Mouse (Mus musculus): Measurements from ENCODE around the gene Sgsm1. TPM values are rescaled to one million over a fixed set of nuclear protein-coding genes. Genes with fewer than 3 reads are reported as not detected.

Sgsm1 gene
- polyA plus RNA-seq, 1 experiment, result 3.5 TPM

DNA sequence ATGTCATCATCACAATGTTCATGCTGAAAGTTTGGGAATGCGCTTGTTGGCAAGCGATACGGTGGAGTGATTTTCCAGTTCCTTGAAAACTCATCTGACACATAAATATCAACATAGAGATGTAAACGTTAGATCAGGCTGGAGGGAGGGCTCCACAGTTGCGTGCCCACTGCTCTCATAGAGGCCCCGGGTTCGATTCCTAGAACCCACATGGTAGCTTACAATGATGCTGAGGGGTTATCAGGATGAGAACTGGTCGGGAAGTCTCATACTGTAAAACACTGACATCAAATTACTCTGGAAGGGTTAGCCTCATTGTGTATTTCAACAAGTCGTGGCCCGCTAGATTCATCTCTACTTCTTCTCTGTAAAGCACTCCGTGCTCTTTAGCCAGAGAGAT is 24.5 kb downstream of the Sgsm1 start:
- DNase-seq, result no peak

DNA sequence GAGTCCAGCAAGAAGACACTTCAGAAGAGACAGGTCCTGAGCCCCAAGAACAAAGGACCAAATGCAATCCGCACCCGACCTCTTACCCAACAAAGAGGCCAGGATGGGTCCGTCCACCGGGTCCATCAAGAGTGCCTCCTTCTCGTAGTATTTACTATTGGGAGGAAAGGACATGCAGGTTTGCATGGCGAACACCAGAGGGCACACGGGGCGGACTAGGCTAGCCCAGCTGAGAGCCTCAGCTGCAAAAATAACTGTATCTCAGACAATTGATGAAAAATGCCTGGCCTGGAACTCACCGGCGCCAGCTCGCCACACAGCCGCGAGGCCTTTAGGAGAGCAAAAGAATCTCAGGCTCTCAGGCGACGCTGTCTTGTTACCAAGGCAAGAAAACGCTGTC is 25.0 kb downstream of the Sgsm1 start:
- Histone ChIP-seq H3K36me3 (ENCODE audit: control insufficient read depth, insufficient read depth, low read length) (no peaks in the 10 kb centered on the region), H3K4me1 (ENCODE audit: control insufficient read depth, insufficient read depth, low read length) (no peaks in the 10 kb centered on the region), H3K27ac (ENCODE audit: insufficient read depth, low read depth, low read length) (no peak overlapping the region), H3K4me3 (ENCODE audit: insufficient read depth, low read depth, low read length) (no peak overlapping the region), H3K27me3 (replicated peaks; ENCODE audit: control insufficient read depth, insufficient read depth, low read length) (no peaks in the 10 kb centered on the region)
- 66% methylated on average over 16 of the region's 16 CpGs for WGBS
- DNase-seq, result no peak
- no peak for TF ChIP-seq CTCF (conservative IDR thresholded peaks at IDR 0.05; ENCODE audit: insufficient read depth, insufficient read length, low read depth, low read length)

More for the DNA sequence above, 24.5 kb downstream of the Sgsm1 start:
- no peak overlapping the region for H3K4me3 ChIP-seq (ENCODE audit: insufficient read depth, low read depth, low read length)
- TF ChIP-seq CTCF (conservative IDR thresholded peaks at IDR 0.05; ENCODE audit: insufficient read depth, insufficient read length, low read depth, low read length), result no peak
- TF ChIP-seq POLR2A (IDR thresholded peaks at IDR 0.05; ENCODE audit: low read depth, low read length), result no peak
- no peak overlapping the region for H3K27ac ChIP-seq (ENCODE audit: insufficient read depth, low read depth, low read length)
- 73% methylated on average over 11 of the region's 11 CpGs for WGBS
- H3K27me3 ChIP-seq (replicated peaks; ENCODE audit: control insufficient read depth, insufficient read depth, low read length), result no peaks in the 10 kb centered on the region
- H3K4me1 ChIP-seq (ENCODE audit: control insufficient read depth, insufficient read depth, low read length), result no peaks in the 10 kb centered on the region
- no peaks in the 10 kb centered on the region for H3K36me3 ChIP-seq (ENCODE audit: control insufficient read depth, insufficient read depth, low read length)

DNA sequence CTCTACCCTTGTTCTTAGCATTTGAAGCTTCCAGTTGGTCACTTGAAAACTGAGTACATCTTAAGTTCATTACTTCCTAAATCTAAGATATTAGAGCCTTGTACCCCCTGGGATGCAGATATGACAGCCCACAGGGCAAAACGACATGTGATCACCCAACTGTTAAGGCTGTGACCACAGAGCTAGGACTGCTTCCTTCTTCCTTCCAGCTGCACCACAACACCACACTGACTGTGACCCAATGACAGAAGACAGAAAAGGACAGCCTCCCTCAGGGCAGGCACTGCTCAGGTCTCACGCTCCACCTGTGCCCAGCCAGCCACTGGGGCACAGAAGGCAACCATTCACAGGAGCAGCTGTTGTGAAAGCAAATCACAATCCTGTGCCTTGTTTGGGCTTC is 26.9 kb downstream of the Sgsm1 start:
- H3K4me1 ChIP-seq (ENCODE audit: control insufficient read depth, insufficient read depth, low read length), result no peaks in the 10 kb centered on the region
- no peak overlapping the region for H3K27ac ChIP-seq (ENCODE audit: insufficient read depth, low read depth, low read length)
- TF ChIP-seq CTCF (conservative IDR thresholded peaks at IDR 0.05; ENCODE audit: insufficient read depth, insufficient read length, low read depth, low read length), result no peak
- no peak for TF ChIP-seq POLR2A (IDR thresholded peaks at IDR 0.05; ENCODE audit: low read depth, low read length)
- no peak for DNase-seq
- no peaks in the 10 kb centered on the region for H3K36me3 ChIP-seq (ENCODE audit: control insufficient read depth, insufficient read depth, low read length)
- 58% methylated on average over 2 of the region's 2 CpGs for WGBS
- H3K4me3 ChIP-seq (ENCODE audit: insufficient read depth, low read depth, low read length), result no peak overlapping the region
- H3K27me3 ChIP-seq (replicated peaks; ENCODE audit: control insufficient read depth, insufficient read depth, low read length), result no peaks in the 10 kb centered on the region

DNA sequence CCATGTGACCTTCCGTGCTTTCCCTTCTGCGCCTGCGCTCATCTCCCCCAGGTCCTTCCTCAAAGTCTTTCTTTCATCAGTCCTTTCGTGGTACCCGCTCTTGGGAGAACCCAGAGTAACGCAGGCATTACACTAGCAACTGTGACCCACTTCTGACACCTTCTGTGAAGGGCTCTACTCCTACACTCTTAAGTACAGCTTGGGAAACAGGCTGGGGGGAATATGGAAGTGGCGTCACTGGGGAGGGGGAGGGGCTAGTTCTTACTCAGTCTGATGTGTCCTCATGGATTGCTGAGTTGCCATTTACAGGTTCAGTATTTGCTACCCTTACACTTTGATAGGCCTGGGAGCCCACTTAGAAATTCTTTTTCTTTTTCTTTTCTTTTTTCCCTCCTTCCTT is 29.0 kb downstream of the Sgsm1 start:
- DNase-seq, result no peak
- TF ChIP-seq CTCF (conservative IDR thresholded peaks at IDR 0.05; ENCODE audit: insufficient read depth, insufficient read length, low read depth, low read length) (no peak), POLR2A (IDR thresholded peaks at IDR 0.05; ENCODE audit: low read depth, low read length) (no peak)
- H3K27ac ChIP-seq (ENCODE audit: insufficient read depth, low read depth, low read length), result no peak overlapping the region
- no peak overlapping the region for H3K4me3 ChIP-seq (ENCODE audit: insufficient read depth, low read depth, low read length)
- no peaks in the 10 kb centered on the region for H3K4me1 ChIP-seq (ENCODE audit: control insufficient read depth, insufficient read depth, low read length)
- no peaks in the 10 kb centered on the region for H3K27me3 ChIP-seq (replicated peaks; ENCODE audit: control insufficient read depth, insufficient read depth, low read length)
- H3K36me3 ChIP-seq (ENCODE audit: control insufficient read depth, insufficient read depth, low read length), result no peaks in the 10 kb centered on the region
- WGBS, result 89% methylated on average over 7 of the region's 7 CpGs

DNA sequence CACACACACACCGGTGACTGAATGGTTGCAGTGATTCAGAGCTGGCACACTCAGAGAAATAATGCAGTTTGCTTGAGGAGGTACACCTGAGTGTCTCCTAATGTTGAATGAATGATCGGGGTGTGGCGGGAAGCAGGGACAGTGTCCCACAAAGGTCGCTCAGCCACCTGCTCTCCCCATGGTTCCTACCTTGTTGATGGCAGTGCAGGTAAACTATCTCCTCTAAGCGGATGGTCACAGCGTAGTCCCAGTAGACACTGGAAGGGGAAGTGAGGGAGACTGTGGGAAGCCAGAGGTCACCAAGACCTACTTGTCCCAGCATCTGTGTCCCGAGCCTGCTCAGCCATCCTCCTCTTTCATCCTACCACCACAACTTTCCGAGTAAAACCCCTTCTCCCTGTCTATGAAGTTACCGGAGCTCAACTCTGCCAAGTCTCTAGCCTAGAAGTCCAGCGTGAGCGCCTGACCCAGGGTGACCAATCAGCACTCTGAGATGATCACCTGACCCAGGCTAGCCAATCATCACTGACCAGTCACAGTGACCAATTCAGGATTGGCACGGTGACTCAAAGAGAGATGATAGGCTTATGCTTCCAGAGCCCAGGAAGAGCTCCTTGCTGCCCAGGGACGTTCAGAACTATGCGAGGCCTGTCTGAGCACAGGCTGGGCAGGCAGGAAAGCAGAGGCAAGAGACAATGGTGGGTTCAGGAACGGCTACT is 30.3 kb downstream of the Sgsm1 start:
- no peak for TF ChIP-seq CTCF (conservative IDR thresholded peaks at IDR 0.05; ENCODE audit: insufficient read depth, insufficient read length, low read depth, low read length)
- TF ChIP-seq POLR2A (IDR thresholded peaks at IDR 0.05; ENCODE audit: low read depth, low read length), result no peak
- H3K4me1 ChIP-seq (ENCODE audit: control insufficient read depth, insufficient read depth, low read length), result no peaks in the 10 kb centered on the region
- H3K36me3 ChIP-seq (ENCODE audit: control insufficient read depth, insufficient read depth, low read length), result no peaks in the 10 kb centered on the region
- no peaks in the 10 kb centered on the region for H3K27me3 ChIP-seq (replicated peaks; ENCODE audit: control insufficient read depth, insufficient read depth, low read length)
- 43% methylated on average over 15 of the region's 15 CpGs for WGBS
- H3K27ac ChIP-seq (ENCODE audit: insufficient read depth, low read depth, low read length), result no peak overlapping the region
- H3K4me3 ChIP-seq (ENCODE audit: insufficient read depth, low read depth, low read length), result no peak overlapping the region
- DNase-seq, result peak; percentile 36

DNA sequence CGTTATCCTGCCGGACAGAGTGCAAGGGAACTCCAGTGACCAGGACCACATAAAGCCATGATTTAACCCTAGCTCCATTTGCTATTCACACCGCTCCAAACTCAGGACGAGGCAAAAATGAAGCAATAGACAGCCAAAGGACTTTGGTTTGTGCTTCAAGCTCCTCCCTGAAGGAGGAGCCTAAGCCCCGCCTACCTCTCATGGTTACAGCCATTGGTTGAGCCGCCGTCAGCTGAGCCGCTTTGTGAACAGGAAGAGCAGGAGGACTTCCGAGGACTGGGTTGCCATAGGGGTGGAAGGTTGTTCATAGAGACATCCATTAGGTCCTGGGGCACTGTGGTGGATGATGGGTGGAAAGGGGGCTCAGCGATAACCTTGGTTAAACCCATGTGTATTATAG is 34.7 kb downstream of the Sgsm1 start:
- 78% methylated on average over 10 of the region's 10 CpGs for WGBS
- H3K27me3 ChIP-seq (replicated peaks; ENCODE audit: control insufficient read depth, insufficient read depth, low read length), result no peaks in the 10 kb centered on the region
- TF ChIP-seq CTCF (conservative IDR thresholded peaks at IDR 0.05; ENCODE audit: insufficient read depth, insufficient read length, low read depth, low read length) (no peak), POLR2A (IDR thresholded peaks at IDR 0.05; ENCODE audit: low read depth, low read length) (no peak)

DNA sequence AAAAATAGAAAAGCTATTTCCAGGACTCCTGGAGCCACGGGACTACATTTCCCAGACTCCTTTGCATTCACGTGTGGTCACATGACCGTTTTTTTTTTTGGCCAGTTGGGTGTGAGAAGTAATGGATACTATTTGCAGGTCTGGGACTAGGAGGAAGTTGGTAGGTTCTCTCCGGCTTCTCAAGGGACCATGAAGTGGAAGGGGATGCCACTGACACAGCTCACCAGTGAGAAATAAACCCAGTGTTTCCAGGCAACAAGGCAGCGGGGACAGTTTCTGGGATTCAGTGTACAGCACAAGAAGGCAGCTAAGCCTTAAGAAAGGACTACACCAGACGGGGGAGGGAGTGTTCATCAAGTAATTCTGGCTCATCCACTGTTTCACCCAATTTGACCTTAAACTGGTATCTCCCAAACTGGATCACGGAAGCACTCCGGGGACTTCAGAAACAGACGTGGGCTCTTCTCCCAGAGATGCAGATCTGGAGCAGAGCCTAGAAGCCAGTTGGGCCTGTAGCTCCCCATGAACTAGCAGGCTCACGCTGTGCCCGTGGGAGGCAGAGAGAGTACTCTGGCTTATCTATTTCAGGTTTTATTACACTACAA is 39.3 kb downstream of the Sgsm1 start:
- Histone ChIP-seq H3K27ac (ENCODE audit: insufficient read depth, low read depth, low read length) (no peak overlapping the region), H3K27me3 (replicated peaks; ENCODE audit: control insufficient read depth, insufficient read depth, low read length) (no peaks in the 10 kb centered on the region), H3K4me3 (ENCODE audit: insufficient read depth, low read depth, low read length) (no peak overlapping the region), H3K4me1 (ENCODE audit: control insufficient read depth, insufficient read depth, low read length) (no peaks in the 10 kb centered on the region), H3K36me3 (ENCODE audit: control insufficient read depth, insufficient read depth, low read length) (no peaks in the 10 kb centered on the region)
- WGBS, result 58% methylated on average over 11 of the region's 11 CpGs
- TF ChIP-seq CTCF (conservative IDR thresholded peaks at IDR 0.05; ENCODE audit: insufficient read depth, insufficient read length, low read depth, low read length), result no peak
- TF ChIP-seq POLR2A (IDR thresholded peaks at IDR 0.05; ENCODE audit: low read depth, low read length), result no peak
- no peak for DNase-seq

More for the DNA sequence above, 34.7 kb downstream of the Sgsm1 start:
- no peak for DNase-seq
- no peak overlapping the region for H3K4me3 ChIP-seq (ENCODE audit: insufficient read depth, low read depth, low read length)
- H3K4me1 ChIP-seq (ENCODE audit: control insufficient read depth, insufficient read depth, low read length), result no peaks in the 10 kb centered on the region
- H3K36me3 ChIP-seq (ENCODE audit: control insufficient read depth, insufficient read depth, low read length), result no peaks in the 10 kb centered on the region
- no peak overlapping the region for H3K27ac ChIP-seq (ENCODE audit: insufficient read depth, low read depth, low read length)
